19 mouse cellular contexts compared by ENCODE assay signal in the genomic region with DNA sequence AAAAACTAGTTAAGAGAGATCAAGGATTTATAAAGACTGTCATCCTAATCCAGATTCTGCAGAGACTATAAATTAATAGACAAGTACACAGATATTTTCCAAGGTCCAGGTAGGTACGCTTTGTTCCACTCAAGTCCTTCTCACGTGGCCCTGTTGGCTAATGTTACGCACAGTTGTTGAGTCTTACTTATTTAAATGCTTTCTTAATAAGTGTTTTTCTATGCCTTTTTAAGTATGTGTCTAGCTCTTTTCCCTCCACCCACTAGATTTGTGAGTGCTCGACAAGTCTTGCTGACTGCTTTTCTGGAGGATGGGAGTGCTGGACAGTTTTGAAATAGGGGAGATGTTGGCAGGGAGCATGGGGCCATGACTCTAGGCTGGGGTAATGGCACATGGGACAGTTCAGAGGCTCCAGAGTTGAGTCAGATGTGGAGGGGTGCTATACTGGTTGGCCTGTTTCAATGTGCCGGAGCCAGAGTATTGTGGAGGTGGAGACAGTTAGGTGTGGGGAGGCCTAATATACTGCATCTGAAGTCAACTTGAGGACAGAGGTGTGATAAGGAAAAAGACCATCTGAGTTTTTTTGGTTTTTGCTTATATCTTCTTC.
"Had no signal": no experiment of that assay in that cellular context is flagged by ENCODE, and none has a peak within 500 bp of the region (broad histone marks: within the 10 kb centered on the region; RNA-seq: fewer than 3 reads in every experiment).

No protein-coding gene starts in this region.

- ATAC-seq: hindbrain, postnatal 0 days; inflammation-experienced regulatory T-cells, adult 6 months; intestine, embryonic 16.5 days; midbrain, embryonic 15.5 days had no signal

- H3K27ac ChIP-seq: hindbrain, postnatal 0 days; left cerebral cortex, adult 2 months; liver, embryonic 13.5 days; lung, embryonic 15.5 days; midbrain, embryonic 10.5 days; midbrain, embryonic 15.5 days; neural tube, embryonic 12.5 days; neural tube, embryonic 15.5 days; stomach, embryonic 15.5 days had no signal

- H3K4me2 ChIP-seq: liver, embryonic 13.5 days; lung, embryonic 15.5 days; midbrain, embryonic 15.5 days; neural tube, embryonic 12.5 days; neural tube, embryonic 15.5 days; stomach, embryonic 15.5 days had no signal

- H3K27me3 ChIP-seq: liver, embryonic 13.5 days; lung, embryonic 15.5 days; megakaryocyte, embryonic 14.5 days; midbrain, embryonic 15.5 days; neural tube, embryonic 12.5 days; neural tube, embryonic 15.5 days; stomach, embryonic 15.5 days had no signal

- H3K4me3 ChIP-seq: left cerebral cortex, adult 2 months; liver, embryonic 13.5 days; lung, embryonic 15.5 days; megakaryocyte, embryonic 14.5 days; midbrain, embryonic 10.5 days; midbrain, embryonic 15.5 days; neural tube, embryonic 12.5 days; neural tube, embryonic 15.5 days; stomach, embryonic 15.5 days had no signal

- H3K36me3 ChIP-seq: lung, embryonic 15.5 days; midbrain, embryonic 15.5 days; stomach, embryonic 15.5 days had no signal

- DNase-seq: kidney, adult 18-20 months; kidney, postnatal 25 days; layer of hippocampus, postnatal 36 days; liver, embryonic 13.5 days; retina, postnatal 1 day; right cerebral cortex, postnatal 25 days; spleen, adult 18-20 months; thymus, postnatal 25 days had no signal

- H3K4me1 ChIP-seq: liver, embryonic 13.5 days; lung, embryonic 15.5 days; midbrain, embryonic 10.5 days; midbrain, embryonic 15.5 days; neural tube, embryonic 12.5 days; neural tube, embryonic 15.5 days; stomach, embryonic 15.5 days had no signal

- H3K9ac ChIP-seq: liver, embryonic 13.5 days; lung, embryonic 15.5 days; midbrain, embryonic 15.5 days; neural tube, embryonic 12.5 days; neural tube, embryonic 15.5 days; stomach, embryonic 15.5 days had no signal

- H3K9me3 ChIP-seq: liver, embryonic 13.5 days; lung, embryonic 15.5 days; megakaryocyte, embryonic 14.5 days; midbrain, embryonic 10.5 days; midbrain, embryonic 15.5 days; neural tube, embryonic 12.5 days; neural tube, embryonic 15.5 days; stomach, embryonic 15.5 days had no signal
